Mouse (Mus musculus) adrenal gland (tissue): ENCODE results near the gene Usp39.

Source experiments
- intact Hi-C: fragments of 180-260 bp; cut with DNase I; formaldehyde crosslinking; loops from one replicate; pipeline ENCODE4 v1.15.1; 2025

Usp39 gene

GRCm38 (mm10) chr6:72313124-72313867, 31.7 kb downstream of the Usp39 start:
- intact Hi-C loops = no loop called here

GRCm38 (mm10) chr6:72312198-72312597, 32.8 kb downstream of the Usp39 start:
- intact Hi-C loops = no loop called here

GRCm38 (mm10) chr6:72303510-72303909, 41.5 kb downstream of the Usp39 start:
- intact Hi-C loops = no loop called here

GRCm38 (mm10) chr6:72302349-72302925, 42.5 kb downstream of the Usp39 start:
- intact Hi-C loops = no loop called here

DNA sequence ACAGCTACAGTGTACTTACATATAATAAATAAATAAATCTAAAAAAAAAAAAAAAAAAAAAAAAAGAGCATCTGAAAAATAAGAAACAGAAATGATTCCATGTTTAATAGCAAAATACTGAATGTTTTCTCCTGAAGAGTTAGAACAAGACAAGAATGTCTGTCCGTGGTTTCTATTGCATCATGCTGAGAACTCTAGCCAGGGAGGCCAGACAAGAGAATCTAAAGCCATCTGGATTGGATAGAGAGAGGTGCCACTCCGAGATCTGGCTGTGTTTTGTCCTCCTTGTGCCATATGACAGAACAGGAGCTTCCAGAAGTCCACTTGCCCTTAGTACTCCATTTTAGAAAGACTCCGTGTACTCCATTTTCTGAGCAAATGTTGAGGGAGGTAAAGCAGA, 47.2 kb downstream of the Usp39 start:
- intact Hi-C loops = no loop called here

DNA sequence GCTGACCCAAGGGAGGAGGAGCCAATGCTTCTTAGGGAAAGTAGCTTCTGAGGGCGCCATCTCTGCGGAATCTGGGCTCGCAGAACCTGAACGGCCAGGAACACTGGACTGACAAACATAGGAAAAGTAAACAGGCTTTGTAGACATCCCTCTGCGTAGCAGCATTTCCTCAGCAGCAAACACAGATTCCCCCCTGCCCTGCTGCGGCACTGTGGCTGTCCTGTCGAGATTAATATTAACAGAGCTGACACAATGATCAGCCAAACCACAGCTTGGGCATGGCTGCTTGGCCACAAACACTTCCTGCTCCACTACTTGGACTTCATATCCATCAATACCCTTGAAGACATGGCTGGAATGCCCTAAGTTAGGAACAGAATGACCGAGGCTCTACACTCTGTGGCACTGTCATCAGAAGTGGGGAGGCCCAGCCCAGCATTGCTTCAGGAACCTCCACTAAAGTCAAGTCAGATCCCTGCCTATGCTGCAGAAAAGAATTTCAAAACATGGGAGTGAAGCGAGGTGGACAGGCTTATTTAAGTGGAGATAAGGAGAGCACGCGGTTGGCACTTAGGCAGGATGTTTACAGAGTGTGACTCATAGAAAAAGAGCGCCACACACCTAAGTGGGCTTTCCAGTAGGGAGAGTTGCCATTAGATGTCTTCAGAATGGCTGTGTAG, 51.9 kb downstream of the Usp39 start:
- intact Hi-C loops = no loop called here

DNA sequence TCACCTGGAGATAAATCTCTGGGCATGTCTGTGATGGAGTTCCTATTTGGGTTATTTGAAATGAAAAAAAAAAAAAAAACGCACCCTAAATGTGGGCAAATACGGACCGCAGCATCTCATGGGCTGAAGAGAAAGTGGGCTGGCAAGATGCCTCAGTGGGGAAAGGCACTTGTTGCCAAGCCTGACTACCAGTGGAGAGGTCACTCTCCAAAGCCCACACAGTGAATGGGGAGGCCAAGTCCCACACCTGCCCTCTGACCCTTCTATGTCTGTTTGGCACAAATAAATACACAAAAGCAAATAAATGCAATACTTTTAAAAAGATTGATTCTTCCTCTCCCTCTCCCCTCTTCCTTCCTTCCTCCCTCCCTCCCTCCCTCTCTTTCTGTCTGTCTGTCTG, 55.5 kb downstream of the Usp39 start:
- intact Hi-C loops = no loop called here

DNA sequence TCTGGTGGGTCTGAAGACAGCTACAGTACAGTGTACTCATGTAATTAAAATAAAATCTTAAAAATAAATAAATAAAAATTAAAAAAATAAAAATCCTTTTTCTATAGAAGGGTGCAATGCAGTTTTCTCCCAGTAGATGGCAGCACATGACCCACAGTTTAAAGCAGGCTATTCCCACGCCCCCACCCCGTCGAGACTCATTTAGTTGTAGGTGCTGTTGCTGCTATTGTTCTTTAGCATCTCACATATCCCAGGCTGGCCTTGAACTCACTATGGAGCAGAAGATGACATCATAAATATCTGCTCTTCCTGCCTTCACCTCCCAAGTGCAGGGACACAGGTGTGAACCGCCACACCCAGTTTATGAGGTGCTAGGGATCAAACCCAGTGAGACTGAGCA, 61.1 kb downstream of the Usp39 start:
- intact Hi-C loops = loop anchor here (5.0 kb wide), 1 partner anchor 33 kb away; no protein-coding TSS in a partner anchor

- intact Hi-C loops = loop anchor here (5.0 kb wide), 1 partner anchor 37 kb away; no protein-coding TSS in a partner anchor
Measured at GRCm38 (mm10) chr6:72280410-72280998, 64.5 kb downstream of the Usp39 start.

DNA sequence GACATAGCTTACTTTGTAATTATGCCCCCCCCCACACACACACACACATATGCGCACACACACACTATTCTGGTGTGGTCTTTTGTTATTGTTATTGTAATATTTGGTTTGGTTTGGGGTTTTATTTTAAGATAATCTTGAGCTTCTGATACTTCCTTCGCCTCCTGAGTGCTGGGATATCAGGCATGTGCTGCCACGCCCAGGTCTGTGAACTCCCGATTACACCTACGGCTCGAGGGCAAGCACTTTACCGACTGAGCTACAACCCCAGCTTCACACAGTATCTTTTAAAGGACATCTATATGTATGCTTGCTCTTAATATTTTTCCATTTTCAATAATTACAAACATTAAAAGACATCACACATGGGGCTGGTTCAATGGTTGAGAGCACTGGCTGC, 65.5 kb downstream of the Usp39 start:
- intact Hi-C loops = no loop called here

DNA sequence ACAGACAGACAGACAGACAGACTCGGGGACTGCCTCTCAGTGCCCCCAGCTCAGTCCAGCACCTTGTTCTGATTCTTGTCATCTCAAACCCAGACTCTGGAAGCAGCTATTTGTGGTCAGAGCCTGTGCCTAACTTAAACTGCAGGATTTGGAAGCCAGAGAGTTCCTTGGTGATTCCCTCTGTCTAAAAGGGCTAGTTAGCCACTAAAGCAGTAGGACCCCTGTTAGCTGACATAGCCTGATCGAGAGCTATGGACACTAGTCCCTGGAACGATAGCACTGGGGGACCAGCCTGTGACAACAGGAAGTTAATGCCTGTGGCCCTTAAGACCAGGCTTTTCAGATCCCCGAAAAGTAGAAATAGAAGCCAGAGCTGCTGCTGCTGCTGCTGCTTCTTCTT, 66.1 kb downstream of the Usp39 start:
- intact Hi-C loops = no loop called here

- intact Hi-C loops = no loop called here
Measured at GRCm38 (mm10) chr6:72277508-72278166, 67.3 kb downstream of the Usp39 start.

- intact Hi-C loops = no loop called here
Measured at GRCm38 (mm10) chr6:72276972-72277441, 68.0 kb downstream of the Usp39 start.

DNA sequence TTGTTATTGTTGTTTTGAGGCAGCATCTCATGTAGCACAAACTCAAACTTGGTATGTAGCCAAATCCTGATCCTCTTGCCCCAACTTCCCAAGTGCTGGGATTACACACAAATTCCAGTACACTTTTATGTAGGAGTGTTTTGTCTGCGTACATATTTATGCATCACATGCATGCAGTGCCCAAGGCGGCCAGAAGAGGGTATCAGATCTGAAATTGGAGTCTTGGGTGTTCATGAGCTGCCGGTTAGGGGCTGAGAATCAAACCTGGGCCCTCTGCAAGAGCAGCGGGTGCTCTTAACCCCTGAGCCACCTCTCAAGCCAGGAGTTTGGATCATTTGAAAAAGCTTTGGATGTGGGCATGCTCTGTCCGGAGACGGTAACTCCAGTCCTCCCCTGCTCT, 68.8 kb downstream of the Usp39 start:
- intact Hi-C loops = no loop called here

- intact Hi-C loops = no loop called here
Measured at GRCm38 (mm10) chr6:72275527-72275926, 69.5 kb downstream of the Usp39 start.

DNA sequence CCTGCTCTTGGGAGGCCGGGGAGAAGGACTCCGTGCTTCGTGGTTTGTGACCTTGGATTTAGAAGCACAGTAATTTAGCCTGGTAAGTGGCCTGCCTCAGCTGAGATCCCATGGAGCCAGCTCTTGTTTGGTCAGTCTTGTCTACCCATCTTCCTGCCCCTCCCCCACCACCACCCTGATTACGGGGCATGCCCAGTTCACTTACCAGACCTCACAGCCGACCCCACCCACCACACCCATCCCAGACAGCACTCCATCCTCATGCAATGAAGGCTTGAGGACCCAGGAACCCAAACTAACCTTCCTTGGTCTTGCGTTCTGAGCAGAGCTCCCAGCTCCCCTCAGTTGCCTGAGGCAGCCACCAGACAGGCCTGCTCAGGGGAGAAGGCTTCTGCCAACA, 71.8 kb downstream of the Usp39 start:
- intact Hi-C loops = no loop called here

GRCm38 (mm10) chr6:72272161-72272696, 72.8 kb downstream of the Usp39 start:
- intact Hi-C loops = no loop called here

GRCm38 (mm10) chr6:72270952-72271519, 73.9 kb downstream of the Usp39 start:
- intact Hi-C loops = no loop called here

DNA sequence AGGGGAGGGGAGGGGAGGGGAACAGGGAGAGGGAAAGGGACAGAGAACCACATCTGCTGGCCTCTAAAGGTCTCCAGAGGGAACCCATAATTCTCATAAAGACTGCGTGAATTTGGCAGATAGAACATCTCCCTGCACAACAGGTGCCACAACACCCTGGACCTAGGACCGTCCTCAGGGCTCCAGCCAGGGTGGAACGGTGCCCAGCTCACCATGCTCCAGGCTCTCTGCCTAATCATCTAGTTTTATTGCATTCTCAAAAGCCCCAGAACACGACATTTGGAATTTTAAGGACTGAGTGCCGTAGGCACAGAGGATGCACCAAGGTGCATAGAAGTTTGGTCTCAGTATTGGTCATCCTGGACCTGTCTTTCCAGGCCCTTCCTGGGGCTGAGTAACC, 74.7 kb downstream of the Usp39 start:
- intact Hi-C loops = no loop called here
